In genomic region chr16:45158522-45159388, GRCm38 (mm10) we compare ENCODE assay signal across 8 mouse cellular contexts. TPM values are rescaled to one million over a fixed set of nuclear protein-coding genes. Genes with fewer than 3 reads are reported as not detected.
DNase-seq lines count a peak whose midpoint lies in the region; ATAC-seq and TF ChIP-seq lines count a peak whose summit lies in the region.

Gene Slc35a5, minus strand, starts transcription at chr16:45158706.
Gene Atg3, plus strand, starts transcription at chr16:45158785.

- no peak for TF ChIP-seq CTCF in Patski (IDR thresholded peaks at IDR 0.05)

- POLR2A ChIA-PET in Patski (lab: Charles Lee): interaction anchor here (1.6 kb wide), 1 partner anchor 18 kb away, joined by 3 read pairs; no protein-coding TSS in a partner anchor

- H3K9me3 ChIP-seq in hindbrain, embryonic 13.5 days: no peaks in the 10 kb centered on the region

- H3K4me2 ChIP-seq in hindbrain, embryonic 13.5 days: peak within 1 kb of the TSS; percentile 75

- CTCF ChIA-PET in Patski (lab: Charles Lee): interaction anchor here (0.8 kb wide), 1 partner anchor 15 kb away, joined by 3 read pairs; no protein-coding TSS in a partner anchor

- H3K27ac ChIP-seq in hindbrain, embryonic 13.5 days: peak within 1 kb of the TSS; percentile 95

- peak within 1 kb of the TSS; percentile 91 for H3K9ac ChIP-seq in hindbrain, embryonic 13.5 days

- peaks cover 34% of the 10 kb centered on the region for H3K4me1 ChIP-seq in hindbrain, embryonic 13.5 days (replicated peaks)

- WGBS in hindbrain, embryonic 13.5 days: under 1% methylated on average over 54 of the region's 64 CpGs

- peak; percentile 97 for ATAC-seq in Patski
- peak; percentile 99 for ATAC-seq in hindbrain, embryonic 13.5 days (ENCODE audit: low FRiP score)

- in situ Hi-C loops in Patski (cut with MboI; ENCODE audit: low pct_unique_long_range_greater_than_20kb): loop anchor here (25.0 kb wide), 1 partner anchor 1021 kb away; the partner anchor contains the start of genes Atp6v1a and Naa50

- H3K27me3 ChIP-seq in Patski: no peaks in the 10 kb centered on the region
- no peaks in the 10 kb centered on the region for H3K27me3 ChIP-seq in hindbrain, embryonic 13.5 days

- peaks cover 17% of the 10 kb centered on the region for H3K36me3 ChIP-seq in hindbrain, embryonic 13.5 days

- DNase-seq in Patski (ENCODE audit: low read depth, low spot score): peak; percentile 88
- DNase-seq in cerebellum, postnatal 14 days: peak; percentile 96 to 97
- peak; percentile 91 to 94 for DNase-seq in frontal cortex, postnatal 14 days (ENCODE audit: low spot score in 2 of 2)
- peak; percentile 82 to 90 for DNase-seq in layer of hippocampus, postnatal 25 days (ENCODE audit: extremely low spot score in 1 of 2, low spot score in 1 of 2)
- DNase-seq in lung, postnatal 25 days (ENCODE audit: low spot score): peak; percentile 98
- peak; percentile 98 for DNase-seq in retina, embryonic 14.5 days (ENCODE audit: low spot score)
- peak; percentile 98 for DNase-seq in thymus, postnatal 4 days

- peak within 1 kb of the TSS; percentile 87 for H3K4me3 ChIP-seq in hindbrain, embryonic 13.5 days

RNA-seq across cellular contexts. Expression of gene Slc35a5, which starts in this region (rescaled TPM):
- polyA plus RNA-seq in Patski (2021): 31.2 TPM
- polyA plus RNA-seq in hindbrain, embryonic 13.5 days (2015; fragmentation: Nextera tagmentation; extraction: Ambion mirVana): 33.3 and 34.1 TPM in 2 replicates
- total RNA-seq in layer of hippocampus, postnatal 25 days (2021): 10 to 100 TPM; 51.0 to 53.9 TPM

RNA-seq across cellular contexts. Expression of gene Atg3, which starts in this region (rescaled TPM):
- polyA plus RNA-seq in Patski (2021): 44.2 TPM
- polyA plus RNA-seq in hindbrain, embryonic 13.5 days (2015; fragmentation: Nextera tagmentation; extraction: Ambion mirVana): 51.6 and 53.4 TPM in 2 replicates
- 10 to 100 TPM; 43.5 to 44.0 TPM for total RNA-seq in layer of hippocampus, postnatal 25 days (2021)

Comparison
In these comparisons a context has a peak if more than half of its experiments do, and no peak if none do; other contexts are left out.
1. Peak in every context shown above with its lines: DNase-seq, ATAC-seq, H3K4me3 ChIP-seq and H3K27ac ChIP-seq.